Mouse (Mus musculus) lung, postnatal 25 days (tissue): ENCODE data around the gene Dctpp1.
A peak's percentile ranks its signal among the peaks of the same experiment; 100 is the strongest.
"Not testable (repeated sequence)": the region's sequence is repeated elsewhere in the genome, so short reads cannot be mapped to it uniquely, and the experiment has no call there.

Experiments used
- DNase-seq: peaks from one replicate; pipeline ENCODE4 v3.0.0; 2022; ENCODE audit warnings: low spot score

Dctpp1 gene

GRCm38 (mm10) chr7:127270256-127270655, 9.7 kb upstream of the Dctpp1 start:
- no peak for DNase-seq

GRCm38 (mm10) chr7:127263526-127263925, 3.0 kb upstream of the Dctpp1 start:
- DNase-seq = no peak

- DNase-seq = no peak
These were observed 1.9 kb upstream of the Dctpp1 start for GRCm38 (mm10) chr7:127262218-127262961.

GRCm38 (mm10) chr7:127259186-127259905, 1.2 kb downstream of the Dctpp1 start:
- DNase-seq = no peak

- no peak for DNase-seq
These were observed 4.0 kb downstream of the Dctpp1 start for GRCm38 (mm10) chr7:127256518-127256917.

- DNase-seq = no peak
These were observed 4.5 kb downstream of the Dctpp1 start for GRCm38 (mm10) chr7:127255965-127256364.

- DNase-seq = no peak
These were observed 5.5 kb downstream of the Dctpp1 start for GRCm38 (mm10) chr7:127255008-127255407.

- peak; percentile 95 for DNase-seq
These were observed 6.4 kb downstream of the Dctpp1 start for GRCm38 (mm10) chr7:127253821-127254769.

- no peak for DNase-seq
These were observed 7.2 kb downstream of the Dctpp1 start for GRCm38 (mm10) chr7:127253341-127253740.

GRCm38 (mm10) chr7:127252414-127252813, 8.1 kb downstream of the Dctpp1 start:
- DNase-seq = no peak

GRCm38 (mm10) chr7:127250511-127250910, 10.0 kb downstream of the Dctpp1 start:
- DNase-seq = not testable (repeated sequence)

- DNase-seq = no peak
These were observed 15.6 kb downstream of the Dctpp1 start for GRCm38 (mm10) chr7:127244658-127245510.

GRCm38 (mm10) chr7:127243870-127244657, 16.4 kb downstream of the Dctpp1 start, which contains the start of gene Zfp771:
Zfp771 (plus strand) TSS chr7:127244274.
- DNase-seq = peak; percentile 95

- no peak for DNase-seq
These were observed 17.1 kb downstream of the Dctpp1 start for GRCm38 (mm10) chr7:127243361-127243867.

GRCm38 (mm10) chr7:127234777-127235176, 25.7 kb downstream of the Dctpp1 start:
- no peak for DNase-seq

- DNase-seq = no peak
These were observed 26.7 kb downstream of the Dctpp1 start for GRCm38 (mm10) chr7:127233765-127234164.

GRCm38 (mm10) chr7:127233368-127233749, 27.1 kb downstream of the Dctpp1 start:
- no peak for DNase-seq

- peak; percentile 83 for DNase-seq
These were observed 27.7 kb downstream of the Dctpp1 start, which contains the start of the genes Zfp553 and Sept1 for GRCm38 (mm10) chr7:127232622-127233367. Zfp553 (plus strand) TSS chr7:127233061. Sept1 (minus strand) TSS chr7:127233130.
